In genomic region chr2:32888551-32888950, GRCm38 (mm10) we compare ENCODE assay signal across 9 mouse cellular contexts. TPM values are rescaled to one million over a fixed set of nuclear protein-coding genes. Genes with fewer than 3 reads are reported as not detected.
A peak's percentile ranks its signal among the peaks of the same experiment; 100 is the strongest.
DNase-seq lines count a peak whose midpoint lies in the region; ATAC-seq and TF ChIP-seq lines count a peak whose summit lies in the region.
"Had no signal": no experiment of that assay in that cellular context is flagged by ENCODE, and none has a peak within 500 bp of the region (broad histone marks: within the 10 kb centered on the region; RNA-seq: fewer than 3 reads in every experiment).

No protein-coding gene starts in this region.

- no peaks in the 10 kb centered on the region for H3K9me3 ChIP-seq in lung, embryonic 16.5 days (ENCODE audit: control insufficient read depth, low read length)
- no peaks in the 10 kb centered on the region for H3K9me3 ChIP-seq in hindbrain, postnatal 0 days (ENCODE audit: low read length)
- no peaks in the 10 kb centered on the region for H3K9me3 ChIP-seq in neural tube, embryonic 15.5 days (replicated peaks)

- no peaks in the 10 kb centered on the region for H3K27me3 ChIP-seq in heart, adult 2 months (ENCODE audit: control insufficient read depth, insufficient read depth, low read length)
- H3K27me3 ChIP-seq in lung, embryonic 16.5 days (ENCODE audit: control insufficient read depth, insufficient read depth, low read depth, low read length): no peaks in the 10 kb centered on the region
- H3K27me3 ChIP-seq in hindbrain, postnatal 0 days (ENCODE audit: insufficient read depth, low read length): no peaks in the 10 kb centered on the region
- H3K27me3 ChIP-seq in neural tube, embryonic 15.5 days (replicated peaks): no peaks in the 10 kb centered on the region

- H3K4me2 ChIP-seq in lung, embryonic 16.5 days (ENCODE audit: low read depth, low read length): no peak overlapping the region
- no peak overlapping the region for H3K4me2 ChIP-seq in hindbrain, postnatal 0 days (ENCODE audit: low read depth, low read length)
- no peak overlapping the region for H3K4me2 ChIP-seq in neural tube, embryonic 15.5 days

- DNase-seq in heart, adult 2 months: no peak
- DNase-seq in heart, postnatal 4 days: no peak
- no peak for DNase-seq in lung, postnatal 14 days
- no peak for DNase-seq in hindbrain, postnatal 0 days (ENCODE audit: low spot score)
- DNase-seq in ovary, adult 18-20 months (ENCODE audit: low spot score): no peak
- no peak for DNase-seq in thymus, postnatal 14 days
- DNase-seq: right cerebral cortex, adult 18-20 months had no signal

- TF ChIP-seq EP300 in heart, adult 2 months (IDR thresholded peaks at IDR 0.05; ENCODE audit: insufficient read depth, low read depth, low read length): no peak

- peaks cover 22% of the 10 kb centered on the region for H3K4me1 ChIP-seq in heart, adult 2 months (ENCODE audit: control insufficient read depth, insufficient read depth, low read length)
- H3K4me1 ChIP-seq in lung, embryonic 16.5 days (replicated peaks; ENCODE audit: control insufficient read depth, insufficient read depth, low read length): peaks cover 64% of the 10 kb centered on the region
- peaks cover 5% of the 10 kb centered on the region for H3K4me1 ChIP-seq in hindbrain, postnatal 0 days (ENCODE audit: insufficient read depth, low read length)
- H3K4me1 ChIP-seq in neural tube, embryonic 15.5 days: peaks cover 32% of the 10 kb centered on the region

- intact Hi-C loops in heart, adult 2 months (cut with DNase I): no loop called here

- no peak for TF ChIP-seq CTCF in heart, adult 2 months (IDR thresholded peaks at IDR 0.05)
- no peak for TF ChIP-seq CTCF in hindbrain, postnatal 0 days (IDR thresholded peaks at IDR 0.05; ENCODE audit: low read depth)

- no peak overlapping the region for H3K4me3 ChIP-seq in heart, adult 2 months
- no peak overlapping the region for H3K4me3 ChIP-seq in lung, embryonic 16.5 days (ENCODE audit: low read length)
- H3K4me3 ChIP-seq in hindbrain, postnatal 0 days (ENCODE audit: low read length): no peak overlapping the region
- H3K4me3 ChIP-seq in neural tube, embryonic 15.5 days (replicated peaks): no peak overlapping the region

- peaks cover 2% of the 10 kb centered on the region; the same call in 1 of the 2 replicates for H3K79me2 ChIP-seq in heart, adult 2 months (replicated peaks; ENCODE audit: control insufficient read depth, insufficient read depth, low read length)

- no peaks in the 10 kb centered on the region; the same call in 1 of the 2 replicates for H3K36me3 ChIP-seq in heart, adult 2 months (ENCODE audit: control insufficient read depth, insufficient read depth, low read length)
- H3K36me3 ChIP-seq in lung, embryonic 16.5 days (ENCODE audit: control insufficient read depth, insufficient read depth, low read length): peaks cover 6% of the 10 kb centered on the region; the same call in 1 of the 2 replicates
- H3K36me3 ChIP-seq in hindbrain, postnatal 0 days (ENCODE audit: insufficient read depth, low read length): no peaks in the 10 kb centered on the region
- H3K36me3 ChIP-seq in neural tube, embryonic 15.5 days: no peaks in the 10 kb centered on the region

- H3K27ac ChIP-seq in heart, adult 2 months: peak overlapping the region; percentile 45
- H3K27ac ChIP-seq in lung, embryonic 16.5 days (ENCODE audit: low read length): peak overlapping the region; percentile 90
- 0 out of 2 replicates have a peak overlapping the region, but pooled peaks have one; percentile 34 for H3K27ac ChIP-seq in hindbrain, postnatal 0 days
- peak overlapping the region; percentile 56; the same call in 1 of the 2 replicates for H3K27ac ChIP-seq in neural tube, embryonic 15.5 days (replicated peaks)

- no peak for TF ChIP-seq POLR2A in heart, adult 2 months (IDR thresholded peaks at IDR 0.05; ENCODE audit: insufficient read depth, low read depth, low read length)

- no peak overlapping the region for H3K9ac ChIP-seq in heart, adult 2 months (ENCODE audit: low read depth, low read length)
- peak overlapping the region; percentile 45 for H3K9ac ChIP-seq in lung, embryonic 16.5 days (ENCODE audit: low read length)
- H3K9ac ChIP-seq in hindbrain, postnatal 0 days (replicated peaks; ENCODE audit: low read length): no peak overlapping the region
- H3K9ac ChIP-seq in neural tube, embryonic 15.5 days (replicated peaks): no peak overlapping the region

- WGBS in heart, adult 2 months: 29% methylated on average over 3 of the region's 3 CpGs
- WGBS in lung, embryonic 16.5 days: 6% methylated on average over 3 of the region's 3 CpGs
- 44% methylated on average over 3 of the region's 3 CpGs for WGBS in hindbrain, postnatal 0 days
- WGBS in neural tube, embryonic 15.5 days: 34% methylated on average over 3 of the region's 3 CpGs

- ATAC-seq in lung, embryonic 16.5 days (ENCODE audit: low read depth): peak; percentile 34
- ATAC-seq in hindbrain, postnatal 0 days: no peak; the same call in 1 of the 2 replicates
- no peak for ATAC-seq in neural tube, embryonic 15.5 days (ENCODE audit: low FRiP score)

RNA-seq across cellular contexts. Expression of gene Fam129b, which starts 12.6 kb away (rescaled TPM):
- total RNA-seq in heart, adult 2 months (2021): 10 to 100 TPM; 19.5 to 20.0 TPM
- polyA plus RNA-seq in heart, adult 2 months (2012; rRNA removed): 21.0 and 21.5 TPM in 2 replicates
- total RNA-seq in heart, postnatal 4 days (2021): 10 to 100 TPM; 45.4 to 46.0 TPM
- polyA plus RNA-seq in lung, embryonic 16.5 days (2015; fragmentation: Nextera tagmentation; extraction: Ambion mirVana): 133 and 141 TPM in 2 replicates
- total RNA-seq in hindbrain, postnatal 0 days (2014; rRNA removed): 49.8 and 52.7 TPM in 2 replicates
- 20.8 and 23.5 TPM in 2 replicates for polyA plus RNA-seq in hindbrain, postnatal 0 days (2015; fragmentation: Nextera tagmentation; extraction: Ambion mirVana)
- polyA plus RNA-seq in neural tube, embryonic 15.5 days (2015; fragmentation: Nextera tagmentation; extraction: Ambion mirVana): 30.7 and 34.7 TPM in 2 replicates

RNA-seq across cellular contexts. Expression of gene Stxbp1, which starts 41.5 kb away (rescaled TPM):
- 10 to 100 TPM in 1 of 2 experiments, 1 to 10 TPM in 1; 9.8 to 11.4 TPM for total RNA-seq in heart, adult 2 months (2021)
- 14.4 and 15.6 TPM in 2 replicates for polyA plus RNA-seq in heart, adult 2 months (2012; rRNA removed)
- total RNA-seq in heart, postnatal 4 days (2021): 10 to 100 TPM; 34.8 to 39.6 TPM
- polyA plus RNA-seq in lung, embryonic 16.5 days (2015; fragmentation: Nextera tagmentation; extraction: Ambion mirVana): 21.9 and 24.1 TPM in 2 replicates
- 142 and 149 TPM in 2 replicates for total RNA-seq in hindbrain, postnatal 0 days (2014; rRNA removed)
- polyA plus RNA-seq in hindbrain, postnatal 0 days (2015; fragmentation: Nextera tagmentation; extraction: Ambion mirVana): 318 and 348 TPM in 2 replicates
- polyA plus RNA-seq in neural tube, embryonic 15.5 days (2015; fragmentation: Nextera tagmentation; extraction: Ambion mirVana): 276 and 315 TPM in 2 replicates

Comparison
In these comparisons a context has a peak if more than half of its experiments do, and no peak if none do; other contexts are left out.
1. H3K27ac ChIP-seq: peak in every context shown above with its lines; median percentile 90 in lung, embryonic 16.5 days; 56 in neural tube, embryonic 15.5 days; 45 in heart, adult 2 months; 34 in hindbrain, postnatal 0 days.
2. RNA of gene Stxbp1, which starts 41.5 kb away (polyA plus RNA-seq): 318 to 348 TPM in hindbrain, postnatal 0 days and 276 to 315 TPM in neural tube, embryonic 15.5 days; 21.9 to 24.1 TPM in lung, embryonic 16.5 days and 14.4 to 15.6 TPM in heart, adult 2 months; every median in the first group is over 10 times any median in the second.